In the genomic region with DNA sequence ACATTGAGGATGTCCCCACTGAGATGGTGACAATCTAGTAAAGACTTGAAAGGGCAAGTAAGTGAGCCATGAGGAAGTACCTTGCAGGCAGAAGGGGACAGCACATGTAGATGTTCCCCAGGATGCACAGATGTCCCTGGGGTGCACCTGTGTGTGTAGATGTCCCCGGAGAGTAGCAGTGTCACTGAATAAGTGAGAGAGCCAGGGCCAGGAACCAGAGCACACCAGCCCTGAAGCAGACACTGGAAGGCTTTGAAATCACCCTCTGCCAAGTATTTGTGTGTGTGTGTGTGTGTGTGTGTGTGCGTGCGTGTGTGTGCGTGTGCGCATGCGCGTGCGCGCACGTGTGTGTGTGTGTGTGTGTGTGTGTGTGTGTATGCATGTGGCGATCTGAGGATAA, we compare ENCODE assay signal across 35 mouse cellular contexts.
"Had no signal": no experiment of that assay in that cellular context is flagged by ENCODE, and none has a peak within 500 bp of the region (broad histone marks: within the 10 kb centered on the region; RNA-seq: fewer than 3 reads in every experiment).

No protein-coding gene starts in this region.

- H3K4me1 ChIP-seq: heart, embryonic 10.5 days; heart, embryonic 12.5 days; heart, embryonic 13.5 days; heart, embryonic 15.5 days; intestine, embryonic 15.5 days had no signal

- H3K9me3 ChIP-seq: heart, embryonic 10.5 days; heart, embryonic 12.5 days; heart, embryonic 13.5 days; heart, embryonic 15.5 days; hindbrain, embryonic 10.5 days; hindbrain, embryonic 12.5 days; hindbrain, embryonic 13.5 days; hindbrain, embryonic 15.5 days; intestine, embryonic 15.5 days; kidney, embryonic 15.5 days had no signal

- H3K4me2 ChIP-seq: heart, embryonic 11.5 days; heart, embryonic 12.5 days; heart, embryonic 13.5 days; heart, embryonic 15.5 days; hindbrain, embryonic 12.5 days; hindbrain, embryonic 13.5 days; hindbrain, embryonic 14.5 days; hindbrain, embryonic 15.5 days; intestine, embryonic 15.5 days; kidney, embryonic 15.5 days had no signal

- DNase-seq: heart, postnatal 10 days; heart, postnatal 14 days; heart, postnatal 36 days; heart, postnatal 4 days; kidney, adult 11 months; kidney, adult 18-20 months; kidney, adult 2 months; kidney, adult 8-10 months; kidney, adult 9 months; kidney, postnatal 10 days; kidney, postnatal 14 days; kidney, postnatal 25 days; kidney, postnatal 36 days; kidney, postnatal 4 days; layer of hippocampus, adult 9-11 months; layer of hippocampus, postnatal 36 days had no signal

- H3K27ac ChIP-seq: heart, embryonic 10.5 days; heart, embryonic 13.5 days; heart, embryonic 15.5 days; hindbrain, embryonic 10.5 days; hindbrain, embryonic 12.5 days; hindbrain, embryonic 13.5 days; hindbrain, embryonic 14.5 days; hindbrain, embryonic 15.5 days; hindbrain, postnatal 0 days; intestine, embryonic 15.5 days; kidney, embryonic 15.5 days; kidney, postnatal 0 days; layer of hippocampus, adult 2 months had no signal

- H3K36me3 ChIP-seq: heart, embryonic 10.5 days; heart, embryonic 12.5 days; heart, embryonic 13.5 days; heart, embryonic 15.5 days; hindbrain, embryonic 10.5 days; hindbrain, embryonic 12.5 days; hindbrain, embryonic 13.5 days; hindbrain, embryonic 15.5 days; intestine, embryonic 15.5 days; kidney, embryonic 15.5 days had no signal

- ATAC-seq: hindbrain, embryonic 16.5 days; hindbrain, postnatal 0 days; inflammation-experienced regulatory T-cells, adult 6 months; intestine, embryonic 15.5 days; intestine, embryonic 16.5 days; intestine, postnatal 0 days had no signal

- H3K9ac ChIP-seq: heart, embryonic 12.5 days; heart, embryonic 13.5 days; heart, embryonic 15.5 days; hindbrain, embryonic 12.5 days; hindbrain, embryonic 13.5 days; hindbrain, embryonic 14.5 days; hindbrain, embryonic 15.5 days; intestine, embryonic 15.5 days; kidney, embryonic 15.5 days had no signal

- H3K27me3 ChIP-seq: heart, embryonic 12.5 days; hindbrain, embryonic 13.5 days; intestine, embryonic 15.5 days had no signal

- H3K4me3 ChIP-seq: heart, embryonic 10.5 days; heart, embryonic 12.5 days; heart, embryonic 13.5 days; heart, embryonic 15.5 days; hindbrain, embryonic 10.5 days; hindbrain, embryonic 12.5 days; hindbrain, embryonic 13.5 days; hindbrain, embryonic 15.5 days; intestine, embryonic 15.5 days; kidney, embryonic 15.5 days; layer of hippocampus, adult 2 months had no signal
